Mouse (Mus musculus) cerebellum, adult 11 months (tissue): ENCODE data around the gene Ccm2.
A peak's percentile ranks its signal among the peaks of the same experiment; 100 is the strongest.

Source experiments
- DNase-seq: peaks from one replicate; pipeline ENCODE4 v3.0.0; 2022

Gene Ccm2

DNA sequence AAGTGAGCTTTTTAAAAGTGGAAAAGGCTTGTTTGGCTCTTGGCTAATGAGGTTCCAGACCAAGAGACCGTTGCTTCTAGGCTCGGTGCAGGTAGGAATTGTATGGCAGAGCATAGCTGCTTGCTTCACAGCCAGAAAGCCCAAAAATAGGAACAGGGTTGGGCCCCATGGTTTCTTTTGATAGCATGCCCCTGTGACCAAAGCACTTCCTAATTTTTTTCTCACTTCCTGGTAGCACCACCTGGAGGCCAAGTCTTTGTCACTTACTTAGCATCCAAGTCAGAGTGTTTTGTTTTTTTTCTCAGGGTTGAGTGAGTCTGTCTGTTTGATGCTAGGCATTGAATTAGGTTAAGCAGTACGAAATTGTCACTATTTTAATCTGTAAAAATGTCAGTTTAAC is 40.0 kb downstream of the Ccm2 start:
- no peak for DNase-seq

DNA sequence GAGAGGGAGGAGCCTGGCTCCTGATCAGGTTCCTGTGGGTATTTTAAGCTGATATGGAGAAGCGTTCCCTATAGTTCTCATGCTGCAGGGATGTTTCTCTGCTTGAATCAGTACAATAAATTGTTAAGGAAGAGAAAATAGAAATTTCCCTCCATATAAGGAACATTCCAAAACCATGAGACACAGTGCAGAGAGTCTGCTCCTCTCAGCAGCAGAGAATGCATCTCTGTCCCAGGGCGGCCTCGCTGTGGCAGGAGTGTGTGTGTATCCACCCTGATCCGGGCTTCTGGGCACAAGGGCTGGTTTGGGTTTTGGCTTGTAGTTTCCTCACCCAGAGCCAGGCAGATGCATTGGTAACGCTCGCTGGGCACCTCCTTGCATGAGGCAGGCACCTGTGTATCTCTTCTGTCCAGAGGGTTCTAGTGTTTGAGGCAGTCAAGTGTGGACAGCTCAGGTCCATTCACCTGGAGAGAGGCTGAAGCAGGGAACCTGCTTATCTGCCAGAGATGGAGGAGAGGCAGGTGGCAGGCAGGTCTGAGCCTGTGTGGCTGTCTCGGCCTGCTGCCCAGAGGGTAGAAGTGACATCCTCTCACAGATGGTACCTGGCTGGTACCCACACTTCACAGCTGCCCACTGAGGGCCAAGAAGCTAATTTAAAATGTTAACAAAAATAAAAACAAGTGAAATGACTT is 40.7 kb downstream of the Ccm2 start:
- peak; percentile 75 for DNase-seq

DNA sequence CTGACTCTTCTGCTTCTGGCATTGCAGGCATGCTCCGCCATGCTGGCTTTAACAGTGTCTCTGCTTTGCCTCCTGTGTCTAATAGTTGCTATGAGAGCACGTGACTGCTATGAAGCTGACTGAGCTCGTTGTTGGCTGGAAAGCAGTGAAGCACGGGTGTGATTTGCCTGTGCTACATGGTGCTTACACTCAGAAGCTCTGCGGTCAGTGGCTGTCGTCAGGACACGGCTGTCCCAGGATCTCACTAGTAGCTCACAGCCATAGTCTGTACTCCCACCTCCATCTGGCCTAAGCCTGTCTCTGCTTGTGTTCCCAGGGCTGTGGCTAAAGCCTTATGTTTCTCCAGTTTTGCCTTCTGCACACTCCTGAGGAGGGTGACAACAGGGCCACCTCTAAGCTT is 41.6 kb downstream of the Ccm2 start:
- no peak for DNase-seq

DNA sequence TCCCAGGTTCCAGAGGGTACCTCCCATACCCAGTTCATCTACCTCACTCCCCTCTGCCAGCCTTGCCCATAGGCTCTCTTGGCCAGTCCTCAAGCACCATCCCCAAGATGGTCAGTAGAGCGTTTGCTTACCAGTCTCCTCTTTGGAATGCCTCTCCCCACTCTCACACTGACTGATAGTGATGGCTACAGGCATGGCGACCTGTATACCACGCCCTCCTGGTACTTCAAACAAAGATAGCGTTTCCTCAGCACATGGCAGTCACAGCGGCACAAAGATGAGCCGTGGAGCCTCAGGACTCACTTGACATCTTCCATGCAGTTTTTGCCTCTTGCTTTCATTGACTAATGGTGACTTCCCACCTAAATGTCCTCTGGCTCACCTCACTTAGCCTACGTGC is 43.2 kb downstream of the Ccm2 start:
- DNase-seq: no peak

DNA sequence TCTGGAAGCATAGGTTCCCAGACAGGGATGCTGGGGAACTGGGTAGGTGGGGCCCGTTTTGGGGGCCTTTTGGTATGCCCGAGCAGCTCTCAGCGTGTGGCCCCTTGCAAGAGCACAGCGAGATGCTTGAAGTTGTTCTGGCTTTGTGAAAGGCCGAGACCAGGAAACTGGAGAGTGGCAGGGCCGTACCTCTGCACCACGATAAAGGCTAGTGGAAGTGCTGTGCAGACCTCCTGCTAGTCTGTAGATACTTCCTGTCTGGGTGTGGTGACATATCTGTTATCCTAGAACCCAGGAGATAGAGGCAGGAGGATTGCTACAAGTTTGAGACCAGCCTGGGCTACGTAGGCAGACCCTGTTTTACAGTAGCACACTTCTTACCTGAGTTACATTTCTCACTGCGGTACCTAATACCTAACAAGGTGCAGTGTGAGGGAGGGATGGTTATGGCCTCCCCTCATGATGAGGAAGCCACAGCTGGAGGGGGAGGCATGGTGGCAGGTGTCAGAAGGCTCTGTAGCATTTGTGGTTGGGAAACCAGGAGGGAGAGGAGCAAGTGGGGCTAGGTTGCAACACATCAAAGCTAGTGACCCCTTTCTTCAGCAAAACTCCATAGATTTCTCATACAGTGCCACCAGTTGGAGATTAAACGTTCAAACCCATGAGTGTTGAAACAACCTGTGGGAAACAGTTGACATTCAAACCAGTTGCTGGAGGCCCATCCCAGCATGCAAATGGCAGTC is 44.4 kb downstream of the Ccm2 start:
- DNase-seq: no peak

DNA sequence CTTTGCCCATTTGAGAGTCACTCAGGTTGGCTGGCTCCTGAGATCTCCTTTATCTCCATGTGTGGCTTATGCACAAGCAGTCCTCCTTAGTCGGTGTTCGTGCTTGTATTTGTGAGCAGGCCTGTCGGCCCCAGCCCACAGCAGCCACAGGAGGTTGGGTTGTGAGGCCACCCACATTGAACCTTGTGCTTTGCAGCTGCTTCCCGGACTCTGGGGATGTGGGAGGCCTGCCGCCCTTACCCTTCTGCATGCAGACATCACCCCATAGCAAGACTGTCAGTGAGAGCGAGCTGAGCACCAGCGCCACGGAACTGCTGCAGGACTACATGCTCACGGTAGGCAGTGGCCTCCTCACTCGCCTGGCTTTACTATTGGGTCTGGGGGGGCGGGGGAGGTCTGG is 46.7 kb downstream of the Ccm2 start:
- DNase-seq: no peak

DNA sequence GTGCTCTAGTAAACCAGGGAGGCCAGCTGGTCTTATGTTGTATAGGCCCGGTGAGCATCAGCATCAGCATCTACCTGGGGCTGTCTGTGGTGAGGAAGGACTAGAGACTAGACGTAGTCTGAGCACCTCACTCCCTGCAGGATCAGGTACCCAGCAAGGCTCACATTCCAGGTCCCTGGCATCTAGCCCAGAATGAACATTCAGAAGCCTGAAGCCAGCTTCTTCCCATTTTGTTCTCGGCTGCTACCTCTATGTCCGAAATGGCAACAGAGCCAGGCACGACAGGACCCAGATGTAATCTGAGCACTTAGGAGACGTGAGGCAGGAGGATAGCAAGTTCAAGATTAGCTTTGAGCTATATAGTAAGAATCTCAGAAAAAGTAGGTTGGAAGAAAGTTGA is 48.2 kb downstream of the Ccm2 start:
- DNase-seq: no peak

DNA sequence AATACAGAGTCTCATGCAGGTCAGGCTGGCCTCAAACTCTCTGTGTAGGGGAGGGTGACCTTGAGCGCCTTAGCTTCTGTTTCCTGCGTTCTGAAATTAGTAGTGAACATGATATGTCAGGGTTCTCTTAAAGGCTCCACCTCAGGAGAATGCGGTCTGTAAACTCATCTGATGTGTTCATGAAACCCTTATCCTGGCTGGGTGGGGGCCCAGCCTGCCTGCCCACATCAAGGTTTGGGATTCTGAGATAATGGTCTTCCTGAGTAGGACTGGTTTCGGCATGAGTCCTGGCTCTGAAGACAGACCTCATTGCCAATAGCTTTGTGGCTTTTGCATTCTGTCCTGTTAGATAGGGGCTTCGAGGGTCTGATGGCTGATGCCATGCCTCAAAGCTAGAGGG is 48.7 kb downstream of the Ccm2 start:
- no peak for DNase-seq

DNA sequence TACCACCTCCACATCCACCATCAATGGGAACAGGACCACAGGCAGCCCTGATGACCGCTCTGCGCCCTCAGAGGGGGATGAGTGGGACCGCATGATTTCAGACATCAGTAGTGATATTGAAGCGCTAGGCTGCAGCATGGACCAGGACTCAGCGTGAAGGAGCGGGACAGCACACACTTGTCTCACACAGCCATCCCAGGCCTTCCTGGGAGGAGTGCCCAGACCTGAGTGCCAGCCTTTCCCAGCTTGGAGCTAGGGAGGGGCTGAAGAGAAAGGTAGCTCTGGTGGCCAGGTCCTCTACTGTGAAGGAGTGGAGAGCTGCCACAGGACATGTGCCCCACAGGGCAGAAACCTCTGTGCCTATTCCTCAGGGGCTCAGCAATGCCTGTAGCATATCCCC is 49.5 kb downstream of the Ccm2 start:
- no peak for DNase-seq

DNA sequence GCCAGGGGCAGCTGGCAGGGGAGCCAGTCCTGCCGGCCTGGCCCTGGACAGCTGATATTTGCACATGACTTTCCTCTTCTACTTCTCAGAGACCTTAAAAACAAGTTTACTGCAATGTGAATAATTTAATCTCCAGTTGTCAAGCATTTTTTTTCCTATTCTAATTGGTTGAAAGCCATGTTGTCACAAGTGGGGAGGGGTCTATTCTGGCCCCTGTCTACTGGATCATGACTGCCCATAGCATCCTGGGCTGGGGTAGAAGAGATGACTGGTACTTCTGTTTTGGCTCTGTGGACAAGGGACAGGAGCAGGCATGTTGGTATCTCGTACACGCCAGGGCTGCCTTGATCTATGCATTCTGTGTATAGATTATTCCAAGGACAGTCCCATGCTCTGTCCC is 49.9 kb downstream of the Ccm2 start:
- DNase-seq: no peak

DNA sequence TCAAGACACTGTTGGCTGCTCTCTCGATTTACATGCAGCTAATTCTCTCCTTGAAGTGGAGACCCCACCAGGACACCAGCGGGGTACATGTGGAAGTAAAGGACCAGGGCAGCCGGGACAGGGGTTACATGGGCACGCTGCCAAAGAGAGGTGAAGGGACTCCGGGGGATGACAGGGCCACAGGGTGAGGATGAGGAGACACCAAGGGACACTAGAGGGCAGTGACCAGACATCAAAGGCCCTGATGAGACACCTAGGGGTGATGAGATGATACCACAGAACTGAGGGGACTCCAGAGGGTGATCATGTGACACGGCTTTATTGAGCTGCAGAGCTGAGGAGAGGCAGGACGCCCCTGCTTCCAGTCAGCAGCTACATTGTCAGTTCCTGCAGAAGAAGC is 50.8 kb downstream of the Ccm2 start:
- no peak for DNase-seq

DNA sequence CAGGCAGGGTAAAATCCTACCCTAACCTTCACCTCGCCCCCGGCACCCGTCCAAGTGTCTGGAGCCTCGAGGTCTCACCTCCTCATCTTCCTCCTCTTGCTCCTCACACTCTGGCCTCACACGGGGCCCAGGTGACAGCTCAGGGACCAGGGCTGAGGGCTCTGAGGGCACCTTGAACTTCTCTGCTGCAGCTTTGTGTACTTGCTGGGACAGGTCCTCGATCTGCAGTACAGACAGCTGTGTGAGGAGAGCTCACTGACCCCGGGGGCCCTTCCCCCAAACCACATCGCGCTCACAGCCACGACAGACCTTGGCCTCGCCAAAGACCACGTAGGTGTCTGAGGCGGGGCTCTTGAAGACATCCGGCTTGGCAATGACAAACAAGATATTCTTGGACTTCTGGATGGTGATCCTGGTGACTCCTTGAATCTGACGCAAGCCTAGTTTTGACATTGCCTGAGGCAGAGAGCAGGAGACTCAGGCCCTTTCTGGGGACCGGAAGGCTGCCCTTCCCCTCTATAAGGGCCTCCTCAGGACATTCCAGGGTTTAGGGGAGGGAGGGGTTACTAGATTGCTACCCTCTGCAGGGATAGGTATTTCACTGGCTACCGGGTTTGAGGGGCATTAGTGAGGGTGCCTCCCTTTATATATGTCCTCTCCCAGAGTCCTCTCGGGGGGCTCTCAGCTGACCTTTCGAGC is 51.7 kb downstream of the Ccm2 start:
- DNase-seq: no peak

DNA sequence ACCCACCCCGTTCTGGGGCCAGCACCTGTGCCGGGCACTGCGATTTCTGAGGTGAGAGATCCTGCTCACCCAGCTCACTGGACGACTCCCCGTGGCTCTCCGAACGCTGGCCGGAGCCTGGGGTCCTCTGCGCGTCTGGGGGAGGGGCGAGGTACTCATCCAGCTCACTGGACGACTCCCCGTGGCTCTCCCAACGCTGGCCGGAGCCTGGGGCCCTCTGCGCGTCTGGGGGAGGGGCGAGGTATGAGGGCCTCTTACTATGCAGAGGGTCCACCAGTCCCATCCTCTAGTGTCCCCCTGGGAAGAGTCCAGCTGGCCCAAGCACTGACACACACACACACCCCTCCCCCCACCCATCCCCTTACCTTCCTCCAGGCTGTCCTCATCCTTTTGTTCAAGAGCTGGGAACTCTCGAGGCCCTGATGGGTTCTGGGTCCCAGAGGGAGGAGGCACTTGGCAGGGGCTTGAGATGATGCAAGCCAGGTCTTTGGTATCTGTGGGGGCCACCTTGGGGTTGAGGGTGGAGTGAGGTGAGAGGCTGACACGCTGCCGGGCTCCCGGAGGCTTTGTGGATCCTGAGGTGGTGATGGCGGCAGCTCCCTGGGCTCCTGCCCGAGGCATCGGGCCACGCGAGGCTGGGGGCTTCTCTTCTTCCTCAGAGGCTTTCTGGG is 52.5 kb downstream of the Ccm2 start:
- DNase-seq: no peak

DNA sequence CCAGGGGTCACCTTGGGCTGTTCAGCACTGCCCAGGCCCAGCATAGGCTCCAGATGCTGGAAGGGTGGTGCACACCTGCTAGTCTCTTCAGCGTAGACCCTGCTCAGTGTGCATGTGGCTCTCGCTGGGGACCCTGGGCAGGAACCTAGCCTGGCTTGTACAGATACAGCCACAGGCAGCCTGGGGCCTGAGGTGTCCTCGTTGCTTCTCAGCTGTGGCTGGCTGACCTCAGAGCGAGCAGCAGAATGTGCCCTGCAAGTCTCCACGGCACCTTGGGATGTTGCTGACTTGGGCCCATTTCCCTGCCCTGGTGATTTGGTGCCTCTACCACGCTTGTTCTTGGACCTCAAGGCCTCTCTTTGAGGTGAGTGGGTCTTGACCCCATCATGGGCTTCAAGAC is 53.1 kb downstream of the Ccm2 start:
- DNase-seq: no peak

DNA sequence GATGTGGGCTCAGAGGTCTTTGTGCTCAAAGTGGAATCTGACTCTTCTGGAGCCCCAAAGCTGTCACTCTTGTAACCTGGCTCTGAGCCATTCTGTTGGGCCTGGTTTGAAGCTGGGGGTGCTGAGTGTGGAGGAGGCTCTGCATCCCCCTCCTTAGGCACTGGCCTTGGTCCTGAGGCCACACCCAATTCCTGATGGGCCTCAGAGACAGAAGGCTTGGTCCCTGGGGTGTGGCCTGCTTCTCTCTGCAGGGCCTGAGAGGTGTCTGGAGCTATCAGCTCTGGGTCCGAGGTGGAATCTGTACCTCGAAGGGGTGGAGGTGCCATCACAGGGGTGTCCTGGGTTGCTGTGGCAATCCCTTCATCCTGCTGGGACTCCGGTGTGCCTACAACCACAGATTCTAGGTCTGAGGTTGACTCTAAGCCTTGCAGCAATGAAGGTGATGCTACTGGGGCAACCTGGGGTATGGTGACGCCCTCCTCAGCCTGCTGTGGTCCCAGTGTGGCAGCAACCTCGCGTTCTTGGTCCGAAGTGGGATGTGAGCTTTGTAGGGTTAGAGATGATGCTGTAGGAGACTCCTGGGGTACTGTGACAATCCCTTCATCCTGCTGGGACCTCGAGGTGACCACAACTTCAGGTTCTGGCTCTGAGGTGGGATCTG is 53.7 kb downstream of the Ccm2 start:
- DNase-seq: no peak

DNA sequence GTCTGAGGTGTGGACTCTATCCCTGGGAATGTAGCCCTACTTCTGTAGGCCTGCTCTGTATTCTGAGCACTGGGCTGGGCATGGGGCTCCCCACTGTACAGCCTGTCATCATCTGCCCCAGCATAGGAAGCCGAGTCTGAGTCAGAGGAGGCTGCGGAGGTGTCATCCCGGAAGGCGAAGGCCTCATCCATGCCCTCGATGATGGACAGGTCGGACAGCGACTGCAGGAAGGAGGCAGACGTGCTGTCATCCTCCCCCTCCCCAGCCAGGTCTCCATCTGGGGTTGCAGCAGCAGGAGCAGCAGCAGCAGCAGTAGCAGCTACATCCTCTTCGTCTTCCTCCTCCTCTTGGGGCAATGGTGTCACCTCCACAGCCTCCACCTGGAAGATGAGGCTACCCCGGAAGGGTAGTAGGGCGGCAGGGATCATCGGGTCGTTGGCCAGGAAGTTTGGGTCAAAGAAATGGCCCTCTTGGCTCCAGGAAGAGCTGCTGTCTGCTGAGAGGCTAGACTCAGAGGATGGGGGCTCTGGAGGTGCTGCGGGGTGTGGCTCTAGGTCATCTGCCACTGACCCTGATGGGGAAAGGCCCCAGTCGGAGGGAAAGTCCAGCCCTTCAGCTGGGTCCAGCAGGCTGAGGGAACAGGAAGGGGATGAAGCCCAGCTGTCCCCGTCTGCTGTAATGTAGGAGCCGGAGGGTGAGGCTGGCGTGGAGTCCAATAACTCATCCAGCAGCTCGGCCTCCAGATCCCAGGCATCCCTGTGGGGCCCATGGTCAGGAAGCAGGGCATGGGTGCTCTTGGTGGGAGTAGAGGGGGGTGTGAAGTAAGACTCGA is 55.2 kb downstream of the Ccm2 start:
- no peak for DNase-seq

DNA sequence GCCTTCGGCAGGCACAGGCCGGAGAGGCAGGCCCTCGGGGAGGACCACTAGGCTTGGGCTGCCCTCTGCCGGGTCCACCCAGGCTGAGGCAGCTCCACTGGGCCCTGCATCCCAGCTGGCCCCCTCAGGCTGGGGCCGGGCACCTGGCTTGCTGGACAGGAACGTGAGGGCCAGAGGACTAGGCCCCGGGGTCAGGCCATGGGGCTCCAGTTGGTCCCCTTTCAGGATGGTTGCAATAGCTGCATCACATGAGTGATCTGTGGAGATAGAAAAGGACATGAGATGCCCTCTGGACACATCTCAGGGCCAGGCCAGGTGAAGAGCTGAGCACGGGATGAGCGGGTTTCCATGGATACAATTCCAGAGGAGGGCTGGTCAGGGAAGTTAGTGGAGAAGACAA is 56.0 kb downstream of the Ccm2 start:
- no peak for DNase-seq

DNA sequence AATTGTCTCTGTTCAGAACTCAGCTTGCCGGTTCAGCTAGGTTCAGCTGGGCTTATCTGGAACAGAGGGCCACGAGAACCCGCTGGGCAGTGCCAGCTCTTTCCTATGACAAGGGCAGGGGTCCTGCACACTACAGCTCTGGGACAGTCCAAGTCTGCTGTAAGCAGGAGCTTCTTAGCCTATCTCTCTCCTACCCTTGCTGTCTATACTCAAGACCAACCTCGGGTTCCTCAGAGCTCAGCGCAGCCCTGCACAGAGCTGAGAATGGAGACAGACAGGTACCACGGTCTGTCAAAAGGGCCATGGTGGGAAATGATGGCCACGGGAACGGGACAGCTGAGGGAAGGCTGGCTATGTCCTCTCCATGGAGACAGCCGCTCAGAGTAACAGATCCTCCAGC is 56.5 kb downstream of the Ccm2 start:
- no peak for DNase-seq

DNA sequence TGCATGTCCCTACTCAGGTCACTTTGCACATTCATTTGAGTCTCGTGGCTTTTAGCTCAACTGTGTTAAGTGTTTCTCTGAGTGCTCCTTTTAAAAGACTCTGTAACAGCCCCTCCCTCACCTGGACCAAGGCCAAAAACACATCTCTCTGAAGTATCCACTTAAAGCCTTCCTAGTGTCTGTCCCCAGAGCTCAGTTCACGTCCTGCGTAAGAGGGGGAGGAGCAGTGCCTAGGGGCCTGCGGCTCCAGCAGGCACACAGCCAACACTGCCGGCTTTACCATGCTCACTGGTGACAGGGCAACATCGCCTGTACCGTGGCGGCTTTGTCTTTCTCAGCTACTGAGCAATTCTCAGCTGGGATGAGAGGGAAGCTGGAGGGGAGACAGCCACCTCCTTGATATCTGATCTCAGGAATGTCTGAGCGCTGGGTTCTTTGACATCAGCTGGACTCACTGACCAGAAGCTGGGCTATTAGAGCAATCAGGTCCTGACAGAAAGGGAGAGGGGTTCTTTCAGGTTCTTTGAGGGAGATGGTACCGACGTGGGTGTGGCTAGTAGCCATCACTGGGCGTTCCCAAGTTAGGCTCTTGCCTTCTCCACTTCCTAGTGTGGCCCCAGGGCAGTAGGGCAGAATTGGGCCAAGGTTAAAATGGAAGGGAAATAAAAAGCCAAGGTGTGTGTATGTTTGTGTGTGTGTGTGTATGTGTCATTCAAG is 57.4 kb downstream of the Ccm2 start:
- peak; percentile 68 for DNase-seq

DNA sequence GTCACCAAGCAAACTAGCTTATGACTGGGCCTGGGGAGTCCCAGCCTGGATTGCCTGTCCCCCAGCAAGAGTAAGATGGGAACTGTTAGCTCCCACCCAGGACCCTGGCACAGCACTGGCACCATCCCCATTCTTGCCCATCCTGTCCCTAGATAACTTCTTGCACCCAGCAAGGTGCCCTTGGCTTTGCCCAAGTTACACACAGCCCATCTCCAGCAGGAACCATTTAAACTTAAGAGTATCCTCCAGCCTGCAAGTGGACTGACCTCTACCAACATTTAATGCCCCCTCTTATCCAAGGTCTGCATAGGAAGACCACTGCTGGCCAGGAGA is 57.9 kb downstream of the Ccm2 start:
- no peak for DNase-seq

DNA sequence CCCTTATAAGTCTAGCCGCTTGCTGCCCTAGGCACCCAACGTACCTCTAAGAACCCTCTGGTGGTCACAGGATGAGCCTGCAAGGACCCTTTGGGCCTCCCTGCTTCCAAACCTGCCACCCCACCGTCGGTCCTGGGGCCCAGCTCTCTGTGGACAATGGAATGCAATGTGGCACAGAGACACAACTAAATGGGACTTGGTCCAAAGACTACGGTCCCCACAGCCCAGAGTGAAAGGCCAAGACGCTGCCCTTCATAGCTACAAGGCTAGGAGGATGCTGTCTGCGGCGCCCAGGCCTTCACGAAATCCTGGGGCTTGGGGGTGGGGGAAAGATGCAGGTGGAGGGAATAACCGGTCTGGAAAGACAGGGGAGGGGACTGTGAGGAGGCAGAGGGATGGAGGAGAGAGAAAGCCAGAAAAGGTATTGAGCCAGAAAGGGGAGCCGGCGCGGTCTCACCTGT is 58.4 kb downstream of the Ccm2 start:
- no peak for DNase-seq
